Mouse (Mus musculus) cerebellum, adult 2 months (tissue): Measurements from ENCODE around the gene 4930518I15Rik.

ENCODE experiments used
- CTCF ChIP-seq: fragments of 200-500 bp; IDR thresholded peaks from 2 replicates; pipeline ENCODE4 v1.5.1; 2011; ENCODE audit warnings: low read depth, mild to moderate bottlenecking, control low read depth, low read length, moderate library complexity, borderline replicate concordance; ENCODE audit not compliant: insufficient read depth
- POLR2A ChIP-seq: fragments of 200-500 bp; IDR thresholded peaks from 2 replicates; pipeline ENCODE4 v1.6.1; 2011; ENCODE audit warnings: low read length, control low read depth, borderline replicate concordance; ENCODE audit not compliant: insufficient read depth

DNA sequence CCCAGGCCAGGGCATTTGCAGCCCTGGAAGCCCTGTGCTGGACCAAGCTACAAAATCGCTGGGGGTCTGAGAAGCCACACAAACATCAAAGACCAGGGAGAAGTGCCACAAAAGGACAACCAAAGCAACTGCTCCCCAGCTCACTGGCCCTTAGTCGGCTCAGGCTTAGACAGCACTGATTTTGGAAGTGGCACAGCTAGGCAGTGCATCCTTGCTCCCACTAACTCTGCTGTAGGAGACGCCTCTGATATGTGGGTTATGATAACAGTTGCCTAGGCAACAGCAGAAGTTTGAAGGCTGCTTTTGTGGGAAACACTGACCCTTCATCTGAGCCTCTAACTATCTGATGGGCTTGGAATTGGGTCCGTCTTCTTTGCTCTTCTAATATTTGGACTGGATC, 41.4 kb upstream of the 4930518I15Rik start:
- TF ChIP-seq CTCF (no peak), POLR2A (no peak)
